Mouse (Mus musculus): ENCODE data around the gene Adk. TPM values are rescaled to one million over a fixed set of nuclear protein-coding genes. Genes with fewer than 3 reads are reported as not detected.

The Adk gene
- total and polyA plus RNA-seq, 3 experiments, result 69.0 to 479 (median 102) TPM

DNA sequence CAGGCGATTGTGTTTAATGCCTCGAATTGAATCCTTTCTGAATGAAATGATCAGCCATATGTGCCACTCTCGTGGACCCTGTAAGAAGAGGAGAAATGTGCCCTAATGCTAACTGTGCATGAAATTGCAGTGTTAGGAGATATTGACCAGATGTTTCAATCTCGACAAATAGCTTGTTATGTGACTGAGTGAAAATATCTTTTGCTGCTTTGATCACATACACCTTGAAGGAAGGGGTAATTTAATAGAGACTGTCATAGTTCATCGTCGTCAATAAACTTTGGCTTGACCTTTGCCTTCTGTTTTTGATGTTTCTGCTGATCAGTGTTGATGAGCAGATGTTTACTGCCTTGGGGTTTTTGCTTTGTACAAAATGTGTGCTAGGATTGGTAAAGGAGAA lies 171.1 kb downstream of the Adk start (continued):
- TF ChIP-seq RCOR1 (IDR thresholded peaks at IDR 0.05; ENCODE audit: low read depth, low read length), result no peak

DNA sequence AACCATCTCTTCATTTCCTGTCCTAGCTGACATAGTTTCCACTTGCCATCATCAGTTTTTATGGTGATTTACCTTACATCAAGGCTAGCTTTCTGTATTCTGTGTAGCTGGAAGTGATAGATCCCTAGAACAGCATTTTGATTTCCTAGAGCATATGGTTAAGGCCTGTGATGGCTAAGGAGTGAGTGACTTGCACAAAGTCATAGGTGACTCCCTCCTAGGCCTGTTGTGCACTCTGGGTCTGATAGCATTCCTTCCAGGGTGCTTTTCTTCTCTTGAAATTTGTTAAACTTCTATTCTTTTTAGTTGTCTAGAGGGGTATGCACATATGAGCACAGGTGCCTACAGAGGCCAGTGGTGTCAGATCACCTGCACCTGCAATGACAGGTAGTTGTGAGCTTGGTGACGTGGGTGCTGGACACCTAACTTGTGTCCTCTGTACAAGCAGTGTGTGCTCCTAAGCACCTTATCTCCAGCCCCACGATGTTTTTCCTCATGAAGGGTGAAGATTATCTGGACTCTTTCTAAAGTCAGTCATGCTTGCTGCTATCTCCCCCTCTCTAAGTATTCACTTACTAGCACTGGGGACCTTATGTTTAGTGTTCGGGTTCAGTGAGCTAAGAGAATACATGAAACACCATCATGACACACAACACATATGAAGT lies 171.7 kb downstream of the Adk start:
- H3K27me3 ChIP-seq (ENCODE audit: control insufficient read depth in 1 of 2, insufficient read depth in 2 of 2, low read length in 2 of 2), result no peaks in the 10 kb centered on the region
- peaks cover 0 to 6% of the 10 kb centered on the region in 2 experiments; a peak in 3 of 4 replicates for H3K4me1 ChIP-seq (ENCODE audit: control insufficient read depth in 1 of 2, insufficient read depth in 2 of 2, low read length in 2 of 2)
- no peak overlapping the region for H3K9ac ChIP-seq (ENCODE audit: control insufficient read depth, low read depth, low read length, poor library complexity, severe bottlenecking)
- no peak overlapping the region for H3K27ac ChIP-seq (ENCODE audit: control insufficient read depth, low read depth, low read length)
- DNase-seq (ENCODE audit: low read depth, low spot score), result peak; percentile 24
- H3K79me2 ChIP-seq (ENCODE audit: control insufficient read depth, insufficient read depth, low read length, poor library complexity), result no peaks in the 10 kb centered on the region
- H3K36me3 ChIP-seq (ENCODE audit: control insufficient read depth in 1 of 2, insufficient read depth in 2 of 2, low read length in 2 of 2), result peaks cover 0 to 13% of the 10 kb centered on the region in 2 experiments; a peak in 2 of 4 replicates
- no peak overlapping the region for H3K4me3 ChIP-seq (ENCODE audit: control insufficient read depth in 1 of 2, insufficient read depth in 1 of 2, low read depth in 2 of 2, low read length in 2 of 2)
- TF ChIP-seq TCF12 (IDR thresholded peaks at IDR 0.05; ENCODE audit: low read depth, low read length), result peak; percentile 16; the same call in 1 of the 2 replicates
- peak; percentile 40; the same call in 1 of the 2 replicates for TF ChIP-seq GATA1 (IDR thresholded peaks at IDR 0.05; ENCODE audit: low read depth, low read length)
- TF ChIP-seq KAT2A (conservative IDR thresholded peaks at IDR 0.05; ENCODE audit: low read depth, low read length), result no peak
- no peaks in the 10 kb centered on the region for H3K9me3 ChIP-seq (replicated peaks; ENCODE audit: insufficient read depth, low read length)

DNA sequence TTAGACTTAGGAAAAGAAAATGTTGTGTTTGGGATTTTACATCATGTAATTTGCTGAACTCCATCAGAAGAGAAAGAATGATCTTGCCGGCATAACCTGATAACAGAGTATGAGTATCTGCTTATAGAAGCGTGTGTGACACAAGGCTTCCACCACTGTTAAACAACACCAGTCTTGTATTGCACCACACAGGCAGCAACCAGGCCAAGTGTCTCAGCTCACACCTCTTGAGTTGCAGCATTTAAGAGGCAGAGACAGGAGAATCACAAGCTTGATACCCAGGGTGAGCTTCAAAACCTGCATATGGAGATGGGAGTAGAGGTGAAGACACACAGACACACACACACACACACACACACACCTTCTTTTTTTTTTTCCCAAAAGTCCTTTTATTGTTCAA lies 184.7 kb downstream of the Adk start:
- Histone ChIP-seq H3K9ac (ENCODE audit: control insufficient read depth, low read depth, low read length, poor library complexity, severe bottlenecking) (no peak overlapping the region), H3K27me3 (ENCODE audit: control insufficient read depth in 1 of 2, insufficient read depth in 2 of 2, low read length in 2 of 2) (no peaks in the 10 kb centered on the region), H3K36me3 (ENCODE audit: control insufficient read depth in 1 of 2, insufficient read depth in 2 of 2, low read length in 2 of 2) (no peaks in the 10 kb centered on the region; a peak in 2 of 4 replicates), H3K4me1 (ENCODE audit: control insufficient read depth in 1 of 2, insufficient read depth in 2 of 2, low read length in 2 of 2) (no peaks in the 10 kb centered on the region), H3K27ac (ENCODE audit: control insufficient read depth, low read depth, low read length) (no peak overlapping the region), H3K79me2 (ENCODE audit: control insufficient read depth, insufficient read depth, low read length, poor library complexity) (no peaks in the 10 kb centered on the region), H3K4me3 (ENCODE audit: control insufficient read depth in 1 of 2, insufficient read depth in 1 of 2, low read depth in 2 of 2, low read length in 2 of 2) (no peak overlapping the region), H3K9me3 (replicated peaks; ENCODE audit: insufficient read depth, low read length) (no peaks in the 10 kb centered on the region)
- no peak for DNase-seq (ENCODE audit: low read depth, low spot score)
- no peak for TF ChIP-seq POLR2AphosphoS2 (IDR thresholded peaks at IDR 0.05; ENCODE audit: low read length)
- TF ChIP-seq CHD2 (IDR thresholded peaks at IDR 0.05; ENCODE audit: low read length), result no peak
- no peak for TF ChIP-seq RAD21 (IDR thresholded peaks at IDR 0.05; ENCODE audit: low read depth, low read length)
- TF ChIP-seq HCFC1 (IDR thresholded peaks at IDR 0.05; ENCODE audit: low read depth, low read length), result no peak
- TF ChIP-seq ZC3H11A (IDR thresholded peaks at IDR 0.05; ENCODE audit: low read depth, low read length), result no peak
- no peak for TF ChIP-seq NRF1 (IDR thresholded peaks at IDR 0.05; ENCODE audit: insufficient read depth, low read depth, low read length, poor library complexity, severe bottlenecking)
- TF ChIP-seq MAZ (IDR thresholded peaks at IDR 0.05; ENCODE audit: low read depth, low read length), result no peak
- no peak for TF ChIP-seq SMC3 (IDR thresholded peaks at IDR 0.05; ENCODE audit: low read depth, low read length)
- no peak for TF ChIP-seq TAL1 (IDR thresholded peaks at IDR 0.05; ENCODE audit: low read length)
- no peak for TF ChIP-seq JUND (IDR thresholded peaks at IDR 0.05; ENCODE audit: low read depth, low read length)
- TF ChIP-seq USF2 (IDR thresholded peaks at IDR 0.05; ENCODE audit: borderline replicate concordance in 1 of 2, insufficient read depth in 1 of 2, low read depth in 1 of 2, low read length in 2 of 2), result no peak
- TF ChIP-seq POLR2A (IDR thresholded peaks at IDR 0.05; ENCODE audit: control insufficient read depth in 1 of 2, insufficient read depth in 1 of 2, low read depth in 1 of 2, low read length in 2 of 2, poor library complexity in 1 of 2), result no peak
- TF ChIP-seq MYC (IDR thresholded peaks at IDR 0.05; ENCODE audit: low read depth, low read length), result no peak
- TF ChIP-seq CHD1 (IDR thresholded peaks at IDR 0.05; ENCODE audit: low read depth, low read length), result no peak
- no peak for TF ChIP-seq TCF12 (IDR thresholded peaks at IDR 0.05; ENCODE audit: low read depth, low read length)
- no peak for TF ChIP-seq NELFE (IDR thresholded peaks at IDR 0.05; ENCODE audit: low read depth, low read length)
- TF ChIP-seq EP300 (IDR thresholded peaks at IDR 0.05; ENCODE audit: low read depth in 1 of 2, low read length in 2 of 2), result no peak
- no peak for TF ChIP-seq MAX (IDR thresholded peaks at IDR 0.05; ENCODE audit: low read length)
- TF ChIP-seq ELF1 (IDR thresholded peaks at IDR 0.05; ENCODE audit: low read depth, low read length), result no peak
